Mouse (Mus musculus) small intestine, adult 2 months (tissue): ENCODE measurements at regions not wholly inside any gene's neighbourhood (a gene's known extent, or its start where the extent isn't known, plus 50 kb on each side); places are given as distances from the start of the nearest gene placed in this dataset.

ENCODE experiments used
- CTCF ChIP-seq: fragments of 200-500 bp; IDR thresholded peaks from 2 replicates; pipeline ENCODE4 v1.5.1; 2012; ENCODE audit warnings: low read depth, mild to moderate bottlenecking, control low read depth, inconsistent platforms, low read length, moderate library complexity, mixed read lengths; ENCODE audit not compliant: insufficient replicate concordance, insufficient read length; ENCODE audit errors: extremely low read depth
- POLR2A ChIP-seq: fragments of 200-500 bp; IDR thresholded peaks from 2 replicates; pipeline ENCODE4 v1.6.1; 2012; ENCODE audit warnings: low read depth, mild to moderate bottlenecking, control low read depth, inconsistent platforms, low read length, moderate library complexity

DNA sequence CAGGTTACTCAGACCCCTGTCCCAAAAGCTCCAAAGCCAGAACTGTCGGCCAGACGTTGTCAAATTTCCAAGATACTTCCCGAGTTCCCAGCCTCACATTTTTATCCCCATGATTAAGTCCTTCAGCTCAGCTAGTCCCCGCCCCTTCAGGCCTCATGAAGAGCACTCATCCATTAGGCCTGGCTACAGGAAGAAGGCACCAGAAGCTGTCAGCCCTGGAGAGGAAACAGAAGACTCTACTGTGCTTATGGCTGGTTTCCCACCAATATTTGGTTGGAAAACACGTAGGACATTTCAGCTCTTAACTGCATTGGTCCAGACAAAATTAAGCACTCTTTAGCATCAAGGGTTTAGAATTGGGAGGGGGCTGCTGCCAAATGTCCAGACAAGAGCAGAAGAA lies 195.8 kb upstream of the Pkdcc start:
- TF ChIP-seq POLR2A (no peak), CTCF (no peak)
